ENCODE assay signal across 8 mouse cellular contexts in genomic region chr16:13640064-13640463, GRCm38 (mm10). TPM values are rescaled to one million over a fixed set of nuclear protein-coding genes. Genes with fewer than 3 reads are reported as not detected.
DNase-seq lines count a peak whose midpoint lies in the region; ATAC-seq and TF ChIP-seq lines count a peak whose summit lies in the region.
"Had no signal": no experiment of that assay in that cellular context is flagged by ENCODE, and none has a peak within 500 bp of the region (broad histone marks: within the 10 kb centered on the region; RNA-seq: fewer than 3 reads in every experiment).

No protein-coding gene starts in this region.

- H3K27me3 ChIP-seq in kidney, postnatal 0 days (ENCODE audit: insufficient read depth, low read length) = no peaks in the 10 kb centered on the region
- H3K27me3 ChIP-seq in kidney, embryonic 15.5 days = no peaks in the 10 kb centered on the region
- H3K27me3 ChIP-seq in E14TG2a.4 (ENCODE audit: insufficient read depth, low read length) = no peaks in the 10 kb centered on the region
- H3K27me3 ChIP-seq in liver, postnatal 0 days (ENCODE audit: insufficient read depth, low read length) = no peaks in the 10 kb centered on the region
- H3K27me3 ChIP-seq: stomach, embryonic 15.5 days had no signal

- no peaks in the 10 kb centered on the region for H3K4me1 ChIP-seq in kidney, postnatal 0 days (replicated peaks; ENCODE audit: insufficient read depth, low read length)
- no peaks in the 10 kb centered on the region for H3K4me1 ChIP-seq in kidney, embryonic 15.5 days
- H3K4me1 ChIP-seq in E14TG2a.4 (replicated peaks; ENCODE audit: low read depth, low read length) = peaks cover 3% of the 10 kb centered on the region; the same call in 1 of the 2 replicates
- no peaks in the 10 kb centered on the region for H3K4me1 ChIP-seq in liver, postnatal 0 days (ENCODE audit: insufficient read depth)
- H3K4me1 ChIP-seq: stomach, embryonic 15.5 days had no signal

- TF ChIP-seq CTCF in kidney, postnatal 0 days (IDR thresholded peaks at IDR 0.05; ENCODE audit: low read depth) = peak; percentile 47; the same call in 1 of the 2 replicates
- TF ChIP-seq CTCF in E14TG2a.4 (conservative IDR thresholded peaks at IDR 0.05; ENCODE audit: low read length) = peak; percentile 36
- peak; percentile 42 for TF ChIP-seq CTCF in liver, postnatal 0 days (IDR thresholded peaks at IDR 0.05; ENCODE audit: low read depth)

- no peak overlapping the region for H3K4me3 ChIP-seq in kidney, postnatal 0 days (replicated peaks; ENCODE audit: low read depth, low read length)
- H3K4me3 ChIP-seq in kidney, embryonic 15.5 days (replicated peaks) = no peak overlapping the region
- no peak overlapping the region for H3K4me3 ChIP-seq in E14TG2a.4 (replicated peaks; ENCODE audit: low read length)
- no peak overlapping the region for H3K4me3 ChIP-seq in liver, postnatal 0 days (ENCODE audit: low read depth, low read length)
- H3K4me3 ChIP-seq: stomach, embryonic 15.5 days had no signal

- H3K9ac ChIP-seq in kidney, postnatal 0 days (ENCODE audit: low read depth, low read length) = no peak overlapping the region
- no peak overlapping the region for H3K9ac ChIP-seq in kidney, embryonic 15.5 days
- H3K9ac ChIP-seq in liver, postnatal 0 days (replicated peaks) = no peak overlapping the region
- H3K9ac ChIP-seq: stomach, embryonic 15.5 days had no signal

- ATAC-seq in kidney, postnatal 0 days (replicated peaks; ENCODE audit: low FRiP score, low read depth) = no peak
- no peak for ATAC-seq in kidney, embryonic 15.5 days (replicated peaks; ENCODE audit: low FRiP score)
- ATAC-seq in liver, postnatal 0 days = no peak

- H3K4me2 ChIP-seq in kidney, postnatal 0 days (ENCODE audit: low read length) = no peak overlapping the region
- no peak overlapping the region for H3K4me2 ChIP-seq in kidney, embryonic 15.5 days
- H3K4me2 ChIP-seq in liver, postnatal 0 days (ENCODE audit: low read depth, low read length) = no peak overlapping the region
- H3K4me2 ChIP-seq: stomach, embryonic 15.5 days had no signal

- WGBS in kidney, postnatal 0 days = 75% methylated on average over 7 of the region's 7 CpGs
- WGBS in kidney, embryonic 15.5 days = 78% methylated on average over 7 of the region's 7 CpGs
- WGBS in liver, postnatal 0 days (ENCODE audit: insufficient replicate concordance) = 85% methylated on average over 7 of the region's 7 CpGs

- peaks cover 20% of the 10 kb centered on the region; the same call in 1 of the 2 replicates for H3K36me3 ChIP-seq in kidney, postnatal 0 days (ENCODE audit: insufficient read depth, low read length)
- peaks cover 57% of the 10 kb centered on the region for H3K36me3 ChIP-seq in kidney, embryonic 15.5 days
- H3K36me3 ChIP-seq in E14TG2a.4 (ENCODE audit: insufficient read depth, low read length) = peaks cover 77% of the 10 kb centered on the region
- peaks cover 19% of the 10 kb centered on the region; the same call in 1 of the 2 replicates for H3K36me3 ChIP-seq in liver, postnatal 0 days (replicated peaks; ENCODE audit: insufficient read depth, low read length)

- no peak for TF ChIP-seq EP300 in liver, postnatal 0 days (IDR thresholded peaks at IDR 0.05; ENCODE audit: low read depth)

- no peaks in the 10 kb centered on the region for H3K9me3 ChIP-seq in kidney, postnatal 0 days (replicated peaks; ENCODE audit: low read length)
- no peaks in the 10 kb centered on the region for H3K9me3 ChIP-seq in kidney, embryonic 15.5 days (replicated peaks)
- H3K9me3 ChIP-seq in E14TG2a.4 (ENCODE audit: low read length) = peaks cover 12% of the 10 kb centered on the region
- H3K9me3 ChIP-seq in liver, postnatal 0 days (ENCODE audit: low read length) = no peaks in the 10 kb centered on the region
- H3K9me3 ChIP-seq: stomach, embryonic 15.5 days had no signal

- no peak for DNase-seq in kidney, postnatal 0 days (ENCODE audit: low spot score)
- peak; percentile 10 for DNase-seq in 416B (ENCODE audit: low read depth)
- peak; percentile 23 for DNase-seq in liver, postnatal 0 days
- DNase-seq in cerebellum, adult 8-10 months = no peak
- no peak for DNase-seq in cerebellum, postnatal 36 days

- H3K27ac ChIP-seq in kidney, postnatal 0 days = no peak overlapping the region
- no peak overlapping the region for H3K27ac ChIP-seq in kidney, embryonic 15.5 days
- no peak overlapping the region for H3K27ac ChIP-seq in liver, postnatal 0 days (ENCODE audit: low read depth)
- H3K27ac ChIP-seq: stomach, embryonic 15.5 days had no signal

RNA-seq across cellular contexts. Expression of gene Parn, which starts 27.9 kb away (rescaled TPM):
- 39.9 and 42.8 TPM in 2 replicates for polyA plus RNA-seq in kidney, postnatal 0 days (2015; fragmentation: Nextera tagmentation; extraction: Ambion mirVana)
- polyA plus RNA-seq in kidney, embryonic 15.5 days (2015; fragmentation: Nextera tagmentation; extraction: Ambion mirVana) = 44.9 and 46.4 TPM in 2 replicates
- polyA plus RNA-seq in liver, postnatal 0 days (2015; fragmentation: Nextera tagmentation; extraction: Ambion mirVana) = 13.6 and 13.8 TPM in 2 replicates

RNA-seq across cellular contexts. Expression of gene Bfar, which starts 31.6 kb away (rescaled TPM):
- 36.0 and 40.8 TPM in 2 replicates for polyA plus RNA-seq in kidney, postnatal 0 days (2015; fragmentation: Nextera tagmentation; extraction: Ambion mirVana)
- polyA plus RNA-seq in kidney, embryonic 15.5 days (2015; fragmentation: Nextera tagmentation; extraction: Ambion mirVana) = 48.7 and 50.9 TPM in 2 replicates
- polyA plus RNA-seq in liver, postnatal 0 days (2015; fragmentation: Nextera tagmentation; extraction: Ambion mirVana) = 21.3 and 23.1 TPM in 2 replicates

RNA-seq across cellular contexts. Expression of gene 3110001I22Rik, which starts 31.7 kb away (rescaled TPM):
- 4.2 and 4.5 TPM in 2 replicates for polyA plus RNA-seq in kidney, postnatal 0 days (2015; fragmentation: Nextera tagmentation; extraction: Ambion mirVana)
- polyA plus RNA-seq in kidney, embryonic 15.5 days (2015; fragmentation: Nextera tagmentation; extraction: Ambion mirVana) = 6.3 and 6.4 TPM in 2 replicates
- 2.2 and 2.4 TPM in 2 replicates for polyA plus RNA-seq in liver, postnatal 0 days (2015; fragmentation: Nextera tagmentation; extraction: Ambion mirVana)

Comparison
In these comparisons a context has a peak if more than half of its experiments do, and no peak if none do; other contexts are left out.
1. DNase-seq: peak in 416B (single experiment) and liver, postnatal 0 days (single experiment); none in kidney, postnatal 0 days (single experiment), cerebellum, adult 8-10 months (single experiment) and cerebellum, postnatal 36 days (0 of 2).
2. Peak in every context shown above with its lines, with median percentiles within 50 percentile points of each other: CTCF ChIP-seq.